Mouse (Mus musculus) heart, postnatal 0 days (tissue): ENCODE data around the gene Arl4a.

Source experiments
- CTCF ChIP-seq: IDR thresholded peaks from 2 replicates; pipeline ENCODE4 v1.5.1; 2016; ENCODE audit warnings: antibody characterized with exemption, control low read depth, low read depth
- EP300 ChIP-seq: IDR thresholded peaks from 2 replicates; pipeline ENCODE4 v1.6.1; 2016; ENCODE audit warnings: antibody characterized with exemption, low read depth

GRCm38 (mm10) chr12:39997651-39998050 is 40.2 kb downstream of the Arl4a start:
- no peak for TF ChIP-seq CTCF
- no peak for TF ChIP-seq EP300
